Mouse (Mus musculus) monocyte, adult 5-6 weeks (primary cell): ENCODE data around the gene Eif4b. TPM values are rescaled to one million over a fixed set of nuclear protein-coding genes. Genes with fewer than 3 reads are reported as not detected.

ENCODE experiments used
- ATAC-seq: fragments of 153-309, 156-312 bp; replicated peaks from 2 replicates; pipeline ENCODE4 v1.8.0; 2017; ENCODE audit warnings: mild to moderate bottlenecking; ENCODE audit not compliant: low TSS enrichment, insufficient number of reproducible peaks, severe bottlenecking, poor library complexity, low FRiP score
- total RNA-seq: library from RNA; stranded (forward); fragments of 200-1000, 200-491, 200-594 nt; gene quantifications from 3 replicates; pipeline ENCODE4 v1.2.3, GENCODE M21; 2017

Eif4b gene
- 248 to 278 TPM (median 251 TPM) in 3 replicates for total RNA-seq

DNA sequence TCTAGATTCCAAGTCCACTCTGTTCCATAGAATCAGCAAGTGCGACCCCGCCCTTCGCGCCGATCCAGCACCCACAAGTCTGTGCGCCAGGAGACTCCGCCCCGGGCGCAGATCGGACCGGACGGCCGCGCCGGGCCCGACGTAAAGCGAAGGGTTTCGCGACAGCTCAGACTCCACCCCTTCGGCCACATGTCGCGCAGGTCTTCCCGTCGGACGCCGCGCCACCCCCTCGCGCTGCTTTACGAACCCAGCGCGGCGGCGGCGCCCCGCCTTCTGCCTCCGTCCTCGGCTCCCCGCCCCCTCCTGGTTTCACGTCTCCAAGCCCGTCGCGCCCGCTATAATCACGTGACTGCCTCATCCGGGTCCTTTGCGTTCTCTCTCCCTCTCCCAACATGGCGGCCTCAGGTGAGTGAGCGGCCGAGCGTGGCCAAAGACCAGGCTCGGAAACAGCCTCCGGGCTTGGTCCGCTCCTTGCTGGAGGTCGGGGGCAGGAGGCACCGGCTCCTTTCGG lies at the start of gene Eif4b:
Eif4b (plus strand) TSS at position 215 of the 511 bp plus-strand sequence.
- ATAC-seq = peak; percentile 84

DNA sequence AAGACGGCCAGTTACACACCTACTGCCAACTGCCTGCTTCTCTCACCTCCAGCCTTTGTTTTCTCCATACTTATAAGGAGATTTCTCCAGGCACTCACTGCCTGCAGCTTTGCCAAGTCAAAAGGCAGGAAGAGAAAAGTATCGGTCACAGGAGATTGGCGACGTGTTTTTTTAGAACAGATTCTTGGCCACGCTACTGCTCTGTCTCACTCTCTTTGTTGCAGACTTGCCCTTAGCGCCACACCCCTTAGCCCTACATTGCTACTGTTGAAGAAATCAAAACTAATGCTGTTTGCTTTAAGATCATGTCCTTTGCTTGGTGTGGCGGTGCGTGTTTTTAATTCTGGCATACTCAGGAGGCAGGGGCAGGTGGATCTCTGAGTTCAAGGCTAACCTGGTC lies 49.7 kb upstream of the Eif4b start:
- no peak for ATAC-seq

DNA sequence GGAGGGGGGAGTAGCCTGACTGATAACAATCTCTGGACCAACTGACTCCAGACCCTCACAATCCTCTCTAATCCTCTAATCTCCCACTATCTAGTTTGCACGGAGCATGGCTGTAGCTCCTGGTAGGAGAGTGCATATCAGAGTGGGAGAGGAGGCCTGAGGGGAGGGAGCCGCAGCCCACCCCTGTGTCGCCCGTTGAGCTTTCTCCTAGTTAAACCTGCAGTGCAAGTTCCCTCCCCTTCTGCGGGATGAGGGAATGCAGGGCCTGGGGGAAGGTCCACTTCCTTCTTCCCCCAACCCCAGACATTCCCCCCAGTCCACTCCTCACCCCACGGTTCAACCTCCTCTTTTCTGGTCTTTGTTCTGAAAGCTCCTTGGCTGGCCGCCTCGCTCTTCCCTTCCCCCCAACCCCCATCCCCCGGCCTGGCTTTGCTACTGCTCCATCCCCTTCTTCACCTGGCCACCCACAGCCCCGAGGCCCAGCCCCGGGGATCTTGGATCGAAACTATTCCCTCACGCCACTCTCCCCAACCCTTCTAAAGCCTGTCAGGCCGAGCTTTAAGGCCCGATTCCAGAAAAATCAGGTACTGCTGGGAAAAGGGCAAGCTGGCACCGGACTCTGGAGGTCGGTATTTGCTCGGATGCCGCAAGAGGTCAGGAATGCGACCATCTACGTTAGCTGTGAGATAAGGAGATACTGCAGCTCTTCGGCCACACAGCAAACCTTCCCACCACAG lies 48.3 kb upstream of the Eif4b start:
- ATAC-seq = no peak

GRCm38 (mm10) chr15:102026430-102026829 lies 47.1 kb upstream of the Eif4b start:
- no peak for ATAC-seq

DNA sequence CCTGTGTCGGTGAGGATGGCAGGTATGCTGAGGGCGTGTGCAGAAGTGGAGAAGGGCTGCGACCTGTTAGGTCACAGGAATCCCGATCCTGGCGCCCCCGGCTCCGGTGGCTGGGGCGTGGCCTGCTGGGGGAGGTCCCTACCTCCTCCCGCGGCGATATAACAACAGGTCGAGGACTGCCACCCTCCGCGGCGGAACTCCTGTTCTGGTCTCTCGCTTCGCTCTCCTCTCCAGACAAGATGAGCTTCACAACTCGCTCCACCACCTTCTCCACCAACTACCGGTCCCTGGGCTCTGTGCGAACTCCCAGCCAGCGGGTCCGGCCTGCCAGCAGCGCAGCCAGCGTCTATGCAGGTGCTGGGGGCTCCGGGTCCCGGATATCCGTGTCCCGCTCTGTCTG lies 45.5 kb upstream of the Eif4b start, which contains the start of gene Krt18:
Krt18 (plus strand) TSS at position 141 of the 400 bp plus-strand sequence.
- 0 out of 2 replicates have a peak, but pooled peaks have one; percentile 28 for ATAC-seq

DNA sequence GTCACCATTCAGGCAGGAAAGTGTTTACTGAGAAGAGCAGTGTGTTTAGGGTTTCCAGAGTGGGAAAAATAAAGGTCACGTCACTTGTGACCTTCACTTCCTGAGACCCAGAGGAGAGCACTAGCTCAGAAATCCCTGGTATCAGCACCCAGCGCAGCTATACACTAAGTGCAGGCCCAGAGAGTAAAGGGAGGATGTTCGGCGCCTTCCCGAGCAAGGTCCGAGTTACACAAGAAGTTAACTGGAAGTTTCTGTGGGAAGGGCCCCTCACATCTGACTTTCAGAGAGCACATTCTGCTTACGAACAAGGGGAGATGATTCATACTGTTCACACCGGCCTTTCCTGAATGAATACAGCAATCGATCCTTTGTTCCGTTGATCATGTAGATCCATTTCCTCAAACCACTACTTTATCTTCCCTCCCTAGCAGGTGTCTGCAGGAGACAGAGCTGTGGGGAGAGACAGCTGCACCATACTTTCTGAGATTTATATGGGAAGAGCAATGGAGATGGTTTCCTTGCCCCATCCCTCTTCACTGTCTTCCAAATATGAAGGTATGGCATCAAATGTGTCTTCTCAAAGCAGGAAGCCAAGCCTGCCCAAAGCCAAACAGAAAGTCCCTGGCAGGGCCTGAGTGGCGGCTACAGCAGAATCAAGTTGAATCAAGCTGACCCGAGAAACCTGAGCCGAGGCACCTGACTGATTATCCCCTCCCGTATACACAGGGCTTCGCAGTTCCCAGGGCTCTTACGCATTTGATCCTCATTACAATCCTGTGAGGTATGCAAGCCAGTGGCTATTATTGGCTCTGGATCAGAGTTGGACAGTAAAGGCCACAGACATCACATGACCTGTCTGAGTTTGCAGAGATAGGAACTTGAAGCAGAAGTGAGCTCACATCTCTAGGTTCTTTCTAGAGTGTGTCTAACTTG lies 39.2 kb upstream of the Eif4b start:
- ATAC-seq = no peak

GRCm38 (mm10) chr15:102040277-102040676 lies 33.3 kb upstream of the Eif4b start:
- no peak for ATAC-seq

DNA sequence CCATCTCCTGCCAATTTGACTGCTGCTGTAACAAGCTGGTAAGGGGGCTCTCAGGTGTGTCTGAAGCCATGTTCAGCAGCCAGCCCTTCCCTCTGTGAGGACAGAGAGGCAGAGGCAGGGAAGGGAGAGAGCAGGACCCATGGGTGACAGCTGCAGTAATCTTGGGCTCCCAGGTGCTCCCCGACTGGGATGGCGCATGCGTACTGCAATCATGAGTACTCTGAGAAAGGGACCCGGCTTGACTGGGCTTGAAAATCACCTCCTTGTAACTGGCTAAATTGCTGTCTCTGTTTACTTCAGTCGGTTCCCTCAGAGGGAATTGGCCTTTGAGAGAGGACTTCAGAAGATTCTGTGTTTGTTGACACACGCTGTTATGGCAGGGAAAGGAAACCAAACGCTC lies 31.6 kb upstream of the Eif4b start:
- ATAC-seq = no peak

GRCm38 (mm10) chr15:102044745-102045144 lies 28.8 kb upstream of the Eif4b start:
- no peak for ATAC-seq

DNA sequence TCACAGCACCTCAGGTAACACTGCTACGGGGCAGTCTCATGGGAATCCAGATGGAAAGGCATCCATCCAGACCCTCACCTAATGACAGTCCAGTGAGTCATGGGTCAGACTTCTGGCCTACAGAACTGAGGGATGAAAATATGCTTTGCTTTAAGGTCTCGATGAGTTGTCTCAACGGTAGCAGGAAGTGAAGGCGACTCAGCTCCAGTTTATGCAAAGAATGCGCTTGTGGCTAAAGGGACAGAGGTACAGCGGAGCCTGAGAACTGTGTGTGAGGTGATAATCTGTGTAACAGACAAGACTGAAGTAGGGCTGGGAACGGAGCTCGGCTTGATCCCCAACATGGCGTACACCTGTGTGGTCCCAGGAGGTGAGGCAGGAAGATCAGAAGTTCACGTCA lies 27.9 kb upstream of the Eif4b start:
- ATAC-seq = no peak

DNA sequence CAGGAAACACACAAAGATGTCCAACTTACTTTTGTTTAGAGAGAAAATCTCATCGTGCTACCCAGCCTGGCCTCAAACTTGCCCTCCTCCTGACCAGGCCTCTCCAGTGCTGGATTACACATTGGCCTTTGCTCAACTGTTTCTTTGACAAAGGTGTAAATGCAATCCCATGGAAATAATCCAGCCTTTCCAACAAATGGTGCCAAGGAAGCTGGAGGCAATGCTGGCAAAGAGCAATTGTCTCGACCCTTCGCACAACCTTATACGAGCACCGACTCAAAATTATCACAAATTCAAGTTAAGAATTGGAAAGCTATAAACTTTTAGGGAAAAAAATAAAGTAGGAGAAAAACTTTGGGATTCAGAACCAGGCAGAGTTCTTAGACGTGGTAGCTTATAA lies 25.6 kb upstream of the Eif4b start:
- no peak for ATAC-seq

DNA sequence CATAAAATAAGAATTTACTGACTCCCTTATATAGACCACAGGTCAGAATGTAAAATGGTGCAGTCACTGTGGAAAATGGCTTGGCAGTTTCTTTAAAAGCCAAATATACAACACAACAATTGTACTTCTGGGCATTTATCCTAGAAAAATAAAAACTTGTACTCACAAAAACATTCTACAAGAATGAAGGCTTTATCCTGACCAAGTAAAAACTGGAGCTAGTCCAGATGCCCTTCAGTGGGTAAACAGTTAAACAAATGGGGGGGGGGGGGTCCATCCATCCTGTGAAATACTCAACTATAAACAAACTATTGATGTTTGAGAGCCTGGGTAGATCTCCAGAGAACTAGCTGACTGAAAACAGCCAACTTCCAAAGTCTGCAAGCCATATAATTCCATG lies 23.7 kb upstream of the Eif4b start:
- ATAC-seq = no peak

- no peak for ATAC-seq
These were observed 21.5 kb upstream of the Eif4b start for GRCm38 (mm10) chr15:102051920-102052683.

GRCm38 (mm10) chr15:102056495-102057174 lies 16.9 kb upstream of the Eif4b start:
- no peak for ATAC-seq

GRCm38 (mm10) chr15:102065661-102066325 lies 7.8 kb upstream of the Eif4b start:
- peak; percentile 92 for ATAC-seq

- ATAC-seq = no peak
These were observed 2.8 kb upstream of the Eif4b start for GRCm38 (mm10) chr15:102070476-102071467.
